Mouse (Mus musculus) liver, embryonic 14.5 days (tissue): ENCODE measurements around the gene Abraxas2.

Experiments used
- CTCF ChIP-seq: IDR thresholded peaks from 2 replicates; pipeline ENCODE4 v1.5.1; 2016; ENCODE audit warnings: antibody characterized with exemption, low read depth, control low read depth
- EP300 ChIP-seq: IDR thresholded peaks from 2 replicates; pipeline ENCODE4 v1.6.1; 2016; ENCODE audit warnings: antibody characterized with exemption, low read depth

DNA sequence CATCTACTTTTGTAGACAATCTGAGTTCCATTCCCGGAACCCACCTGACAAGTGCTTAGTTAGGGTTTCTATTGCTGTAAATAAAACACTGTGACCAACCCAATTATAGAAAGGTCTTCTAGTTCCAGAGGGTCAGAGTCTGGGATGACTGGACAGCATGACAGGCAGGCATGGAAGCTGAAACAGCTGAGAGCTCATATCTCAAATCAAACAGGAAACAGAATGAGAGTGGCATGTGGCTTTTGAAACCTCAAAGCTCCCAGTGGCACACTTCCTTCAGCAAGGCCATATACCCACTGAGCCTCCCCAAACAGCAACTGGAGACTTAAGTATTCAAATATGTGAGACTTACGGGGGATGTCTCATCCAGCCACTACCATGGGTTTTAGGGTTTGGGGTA is 14.0 kb downstream of the Abraxas2 start:
- no peak for TF ChIP-seq EP300
- TF ChIP-seq CTCF: no peak
